Mouse (Mus musculus) E14TG2a.4 (cell line): ENCODE results near the gene Adora3.

Experiments
- CTCF ChIP-seq: conservative IDR thresholded peaks from 2 replicates; pipeline ENCODE4 v1.5.1; 2014; ENCODE audit warnings: low read length
- NANOG ChIP-seq: IDR thresholded peaks from 2 replicates; pipeline ENCODE4 v1.6.1; 2014; ENCODE audit warnings: borderline replicate concordance, low read length, mixed read lengths

- TF ChIP-seq CTCF (no peak), NANOG (no peak)
Measured at GRCm38 (mm10) chr3:105908976-105909375, 38.3 kb downstream of the Adora3 start.
